Mouse (Mus musculus) hematopoietic stem cell, adult 5-6 weeks (primary cell): ENCODE measurements at regions not wholly inside any gene's neighbourhood (a gene's known extent, or its start where the extent isn't known, plus 50 kb on each side); places are given as distances from the start of the nearest gene placed in this dataset.

Experiments
- ATAC-seq, 2 experiments: fragments of 125-278 bp in 1 of 2; replicated peaks in 1 of 2; 2 replicates each; pipeline ENCODE4 v1.8.0; 2016 to 2017; ENCODE audit warnings: inconsistent platforms in 2 of 2, mild to moderate bottlenecking in 2 of 2, moderate number of reproducible peaks in 2 of 2, low read depth in 1 of 2, moderate TSS enrichment in 1 of 2; ENCODE audit not compliant: low FRiP score in 2 of 2, poor library complexity in 2 of 2, severe bottlenecking in 2 of 2, insufficient read depth in 1 of 2, low TSS enrichment in 1 of 2

DNA sequence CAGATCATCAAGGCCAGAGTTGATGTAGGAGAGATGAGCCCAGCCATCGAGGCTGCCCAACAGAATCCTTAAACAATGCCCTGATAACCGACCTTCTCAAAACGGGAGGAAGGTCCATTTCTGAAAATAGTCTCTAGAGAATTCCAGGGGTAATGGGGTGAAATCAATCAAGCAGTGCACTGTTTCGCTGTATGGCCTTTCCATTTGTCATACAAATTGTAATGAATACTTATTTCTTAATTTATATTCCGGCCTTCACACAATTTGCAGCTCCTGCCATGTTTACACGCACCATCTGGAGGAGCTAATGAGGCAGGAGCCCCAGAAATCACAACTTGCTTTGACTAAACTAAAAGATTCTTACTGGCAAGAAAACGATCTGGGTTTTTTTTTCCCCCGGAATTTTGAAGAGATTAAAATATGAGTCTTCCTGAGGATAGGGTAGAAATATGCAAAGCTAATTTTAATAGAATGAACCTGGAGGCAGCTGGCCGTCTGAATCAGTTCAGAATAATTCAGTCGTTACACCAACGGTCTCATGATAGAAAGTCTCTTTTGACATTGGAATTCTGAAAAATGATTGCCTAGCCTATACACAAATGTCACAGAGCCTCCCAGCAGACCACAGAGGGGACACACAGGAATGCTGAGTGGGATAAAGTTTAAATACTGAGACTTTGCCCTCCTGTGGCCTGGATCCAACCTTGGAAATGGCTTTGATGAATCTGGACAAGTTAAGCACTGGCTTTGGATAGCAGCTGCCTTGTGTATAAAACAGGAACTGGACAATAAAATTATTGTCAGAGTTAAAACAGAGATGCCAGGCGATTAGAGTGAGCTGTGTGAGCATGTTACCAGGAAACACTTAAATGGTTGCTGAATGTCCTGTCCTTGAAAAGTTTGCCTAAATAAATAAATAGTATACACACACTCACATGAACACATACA is 115.0 kb upstream of the Frem1 start:
- no peak for ATAC-seq

DNA sequence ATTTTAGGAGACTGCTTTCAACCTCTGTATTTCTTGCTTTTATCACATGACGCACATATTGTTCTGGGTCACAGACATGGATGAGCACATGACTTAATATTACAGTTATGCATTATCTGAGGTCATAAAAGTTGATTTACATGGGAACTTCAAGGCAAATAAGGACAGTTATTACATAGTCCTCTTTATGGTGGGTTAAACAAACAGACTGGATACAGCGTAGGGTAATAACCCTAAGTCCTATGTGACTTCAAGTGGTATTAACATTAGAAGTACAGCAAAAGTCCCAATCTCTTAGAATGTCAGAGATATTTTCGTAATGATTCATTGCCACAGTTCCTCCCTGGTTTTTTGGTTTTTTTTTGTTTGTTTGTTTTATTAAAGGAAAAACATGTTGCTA is 94.6 kb upstream of the Frem1 start:
- ATAC-seq, result no peak

DNA sequence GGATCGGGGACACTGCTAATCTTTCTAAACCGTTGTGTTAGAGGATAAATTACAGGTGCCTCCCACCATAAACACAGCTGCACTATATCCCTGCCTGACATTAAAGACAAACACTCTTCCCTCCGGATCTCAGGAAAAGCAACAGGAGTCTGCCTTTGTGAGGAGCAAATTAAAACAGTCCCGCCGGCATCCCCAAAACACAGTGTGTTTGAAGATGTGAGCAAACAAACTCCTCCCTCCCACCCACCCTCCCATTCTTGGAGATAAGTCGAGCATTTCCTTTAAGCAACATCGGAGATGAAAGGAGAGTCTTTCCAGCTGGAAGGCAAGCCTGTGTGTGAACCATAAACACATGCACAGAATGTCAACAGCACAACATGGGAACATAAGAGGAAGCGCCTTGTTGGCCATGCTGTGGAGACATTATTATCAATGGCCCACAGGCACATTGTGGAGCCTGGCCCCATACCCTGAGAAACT is 93.6 kb upstream of the Frem1 start:
- no peak for ATAC-seq

DNA sequence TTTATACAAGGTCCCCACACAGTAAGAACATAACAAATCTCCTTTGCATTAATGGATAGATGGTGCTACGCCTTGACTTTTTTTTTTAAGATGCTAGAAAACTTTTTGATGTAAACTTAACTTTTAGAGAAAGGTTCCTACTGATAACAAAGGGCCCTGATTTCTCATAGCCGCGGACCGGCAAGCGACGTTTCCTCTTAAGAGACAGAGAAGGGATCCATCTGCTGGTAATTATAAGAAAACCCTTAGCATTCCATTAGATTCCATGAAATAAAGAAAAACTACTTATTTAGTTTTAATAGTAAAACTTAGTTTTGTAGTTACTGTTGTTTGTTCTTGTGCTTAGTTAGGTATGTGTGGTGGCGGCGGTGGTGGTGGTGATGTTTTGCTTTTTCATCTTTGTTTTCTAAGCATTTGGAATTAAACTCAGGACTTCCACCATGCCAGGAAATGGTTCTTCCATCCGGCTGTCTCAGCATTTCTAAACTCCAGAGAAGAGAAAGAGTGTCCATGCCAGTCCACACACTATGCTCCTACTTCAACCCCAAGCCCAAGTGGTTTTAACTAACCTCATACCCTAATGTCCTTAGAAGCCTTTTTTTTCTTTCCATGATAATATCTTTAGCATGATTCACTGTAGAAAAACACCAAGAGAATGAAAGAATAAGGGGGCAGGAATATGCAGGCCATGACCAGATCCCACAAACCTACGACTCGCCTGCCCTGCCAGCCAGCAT is 92.8 kb upstream of the Frem1 start:
- ATAC-seq, result no peak

DNA sequence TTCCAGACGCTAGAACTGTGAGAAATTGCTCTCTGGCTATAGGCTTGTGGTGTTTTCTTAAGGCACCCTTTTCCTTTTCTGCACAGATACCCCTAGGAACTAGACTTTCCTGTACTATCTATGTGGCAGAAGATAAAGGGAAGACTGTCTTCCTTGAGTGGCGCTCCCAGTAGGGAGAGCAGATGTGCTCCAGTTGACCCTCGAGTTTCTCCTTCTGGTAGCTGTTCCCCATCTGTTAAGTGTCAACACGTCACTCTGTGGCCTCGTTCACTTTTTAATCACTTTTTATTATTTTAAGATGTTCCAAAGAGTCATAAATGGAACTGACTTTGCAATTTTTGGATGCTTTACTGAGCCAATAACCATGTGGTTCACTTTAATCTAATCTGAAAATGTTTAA is 89.6 kb upstream of the Frem1 start:
- no peak for ATAC-seq

DNA sequence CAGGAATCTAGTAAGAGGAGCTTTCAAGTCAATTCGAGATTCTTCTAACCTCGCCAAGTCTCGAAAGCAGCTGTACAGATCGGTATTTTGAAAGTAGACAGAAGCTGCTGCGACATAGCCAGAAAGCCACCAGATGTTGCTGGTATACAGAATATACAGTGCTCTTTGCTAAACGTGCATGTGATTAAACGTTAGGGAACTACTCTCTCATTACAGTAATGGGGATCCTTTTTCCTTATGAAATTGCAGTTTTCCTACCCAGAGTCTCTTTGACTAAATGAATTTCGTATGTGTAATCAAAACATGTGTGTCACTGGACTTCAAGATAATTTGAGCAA is 70.5 kb upstream of the Frem1 start:
- ATAC-seq, result no peak

DNA sequence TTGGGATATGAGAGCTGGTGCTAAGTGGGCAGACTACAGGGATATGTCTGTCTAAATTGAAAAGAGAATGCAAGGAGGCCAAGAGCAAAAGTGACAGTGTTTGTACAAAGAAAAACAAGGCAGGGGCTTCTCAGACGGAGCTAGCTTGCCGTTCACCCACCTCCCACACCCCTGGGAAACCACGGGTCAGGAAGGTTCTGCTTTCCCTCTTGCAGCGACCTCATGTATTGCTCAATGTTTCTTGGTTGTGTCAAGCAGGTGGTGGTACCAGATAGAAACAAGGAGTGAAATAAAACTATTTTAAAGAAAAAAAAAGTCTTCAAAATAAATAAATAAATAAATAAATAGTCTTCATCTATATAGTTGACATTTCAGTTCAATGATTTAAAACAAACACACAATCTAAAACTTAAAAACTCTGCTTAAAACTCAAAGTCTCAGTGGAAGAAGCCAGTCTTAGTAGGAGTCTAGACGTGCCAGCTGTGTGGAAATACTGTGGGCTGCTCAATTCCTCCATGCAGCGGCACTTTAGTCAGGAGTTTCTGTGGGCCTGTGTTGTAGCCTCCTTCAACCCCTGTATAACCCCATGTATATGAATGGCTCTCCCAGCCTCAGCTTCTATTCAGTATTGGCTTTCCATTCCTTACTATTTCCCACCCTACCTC is 70.0 kb upstream of the Frem1 start:
- peak; percentile 62 to 76; a peak in 3 of 4 replicates for ATAC-seq

DNA sequence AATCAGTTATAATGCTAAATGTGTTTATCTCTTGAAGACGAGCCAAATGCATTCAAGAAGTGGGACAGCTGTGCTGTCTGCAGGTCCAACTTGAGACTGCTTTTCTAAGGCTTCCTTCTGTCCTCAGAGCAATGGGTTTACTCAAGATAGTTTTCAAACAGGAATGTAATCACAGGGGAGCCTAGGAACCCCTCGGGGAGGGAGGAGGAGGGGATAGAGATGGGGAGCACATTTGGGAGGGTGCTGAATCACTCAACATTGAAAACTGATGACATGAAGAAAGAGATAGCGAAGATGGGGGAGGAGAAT is 56.5 kb upstream of the Frem1 start:
- ATAC-seq, result no peak

DNA sequence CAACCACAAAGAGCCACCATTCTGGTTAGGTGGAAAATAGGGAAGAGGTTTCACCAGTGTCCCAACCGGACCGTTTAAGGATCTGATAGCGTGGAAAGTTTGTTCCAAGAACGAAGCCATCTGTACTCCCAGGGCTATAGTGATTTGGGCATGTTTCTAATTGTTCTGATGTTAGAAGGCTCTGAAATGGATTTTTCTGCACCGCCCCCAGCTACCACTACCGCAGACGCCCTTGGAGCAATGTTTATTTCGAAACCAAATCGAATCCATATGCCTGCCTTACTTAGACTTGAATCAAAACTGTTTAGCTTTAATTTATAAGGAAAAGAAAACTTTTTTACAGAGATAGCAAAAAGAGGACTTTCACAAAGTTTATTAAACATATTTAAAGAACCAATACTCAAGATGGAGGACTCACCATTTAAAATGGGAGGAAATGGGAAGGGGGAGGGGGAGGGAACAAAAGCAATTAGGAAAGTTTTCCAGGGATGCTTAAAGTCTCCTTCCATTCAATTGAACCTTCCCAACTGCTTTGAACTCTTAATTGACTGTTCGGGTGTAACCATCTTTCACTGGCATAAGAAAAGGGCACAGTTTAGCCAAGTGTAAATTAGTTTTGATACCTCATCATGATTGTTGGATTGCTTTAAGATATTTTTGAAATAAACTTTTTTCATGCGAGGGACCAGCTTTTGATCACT is 56.0 kb upstream of the Frem1 start:
- no peak for ATAC-seq

DNA sequence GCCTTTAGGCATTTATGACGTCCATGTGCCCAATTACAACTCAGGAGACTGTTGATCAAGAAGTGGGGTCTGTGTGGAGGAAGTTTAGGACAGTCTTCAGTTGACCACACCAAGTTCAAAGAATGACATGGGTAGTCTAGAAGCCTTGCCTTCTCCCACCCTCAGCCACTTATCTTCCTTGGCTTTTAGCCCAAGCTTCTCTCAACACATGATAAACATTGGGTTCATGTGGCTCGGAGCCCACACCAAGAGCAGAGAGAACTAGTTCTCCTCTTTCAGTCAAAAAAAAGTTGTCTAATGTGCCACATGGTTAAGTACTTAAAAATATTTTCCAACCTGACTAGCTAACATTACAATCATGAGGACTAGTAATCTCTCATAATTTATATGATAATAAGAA is 55.0 kb upstream of the Frem1 start:
- no peak for ATAC-seq

DNA sequence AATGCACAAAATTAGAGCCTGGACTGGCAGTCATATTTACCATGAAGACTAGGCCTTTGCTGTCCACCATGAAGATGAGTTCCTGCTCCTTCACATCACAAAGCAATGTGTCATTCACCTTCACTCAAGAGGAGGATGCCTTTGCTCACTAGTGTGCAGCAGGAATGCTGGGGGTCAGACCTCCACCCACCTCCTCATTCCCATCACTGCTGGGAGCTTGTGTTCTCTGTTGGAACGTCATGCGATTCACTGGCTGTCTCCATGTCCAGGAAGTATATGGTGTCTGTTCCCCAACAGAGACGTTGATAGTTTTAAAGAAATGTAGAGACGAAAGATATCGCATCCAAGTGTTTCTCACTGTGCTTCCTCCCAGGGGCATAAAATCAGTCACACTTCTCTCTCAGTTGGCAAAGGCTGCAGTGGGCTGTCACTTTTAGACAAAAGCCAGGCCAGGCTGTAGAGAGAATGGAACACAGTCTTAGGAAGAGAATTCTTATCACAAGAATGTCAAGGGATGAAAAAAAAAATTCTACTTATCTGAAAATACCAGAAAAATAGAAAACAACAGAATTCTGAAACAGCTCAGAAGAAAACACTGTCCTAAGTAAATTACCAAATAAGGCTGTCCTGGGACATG is 52.0 kb upstream of the Frem1 start:
- no peak for ATAC-seq

DNA sequence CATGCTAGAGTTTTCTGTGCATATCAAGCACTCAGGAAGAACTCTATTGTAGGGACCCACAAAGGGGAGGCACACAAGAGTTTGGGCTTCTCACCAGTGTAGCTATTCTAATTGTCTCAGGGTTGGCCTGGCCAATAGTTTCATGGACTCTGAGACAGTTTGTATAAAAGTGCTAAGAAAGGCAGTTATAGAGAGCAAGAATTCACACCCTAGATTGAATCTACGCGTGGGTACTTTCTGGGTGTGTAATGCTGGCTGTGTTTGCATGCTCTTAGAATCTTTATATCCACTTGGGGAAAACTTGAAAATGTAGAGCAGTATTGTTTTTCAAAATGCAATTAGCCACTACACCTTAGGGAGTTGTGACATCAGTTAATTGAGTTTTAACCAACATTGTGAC is 50.8 kb upstream of the Frem1 start:
- no peak for ATAC-seq

DNA sequence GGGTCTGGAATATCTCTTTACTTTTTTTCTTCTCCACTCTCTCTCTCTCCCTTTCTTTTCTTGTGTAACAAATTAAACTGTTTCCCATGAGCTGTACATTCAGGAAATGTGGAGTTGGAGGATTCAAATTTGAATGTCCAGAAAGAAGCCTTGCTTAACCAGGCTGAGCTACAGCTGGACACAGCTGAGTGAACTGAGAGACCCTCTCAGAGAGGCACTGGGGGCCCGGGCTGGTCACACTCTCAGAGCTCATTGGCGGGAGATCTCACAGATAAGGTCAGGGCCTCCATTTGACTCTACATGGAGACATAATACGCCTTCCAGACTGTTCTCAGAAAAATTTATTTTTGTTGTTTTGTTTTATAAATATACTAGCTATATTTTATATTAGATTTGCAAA is 49.9 kb upstream of the Frem1 start:
- no peak for ATAC-seq
